Mouse (Mus musculus) NIH3T3 (cell line): ENCODE measurements around the gene Grifin.

ENCODE experiments used
- DNase-seq: peaks from one replicate; pipeline ENCODE4 v3.0.0-alpha.2; 2012; ENCODE audit warnings: low read depth

Grifin gene

GRCm38 (mm10) chr5:140549306-140550047 lies 15.4 kb downstream of the Grifin start:
- no peak for DNase-seq

DNA sequence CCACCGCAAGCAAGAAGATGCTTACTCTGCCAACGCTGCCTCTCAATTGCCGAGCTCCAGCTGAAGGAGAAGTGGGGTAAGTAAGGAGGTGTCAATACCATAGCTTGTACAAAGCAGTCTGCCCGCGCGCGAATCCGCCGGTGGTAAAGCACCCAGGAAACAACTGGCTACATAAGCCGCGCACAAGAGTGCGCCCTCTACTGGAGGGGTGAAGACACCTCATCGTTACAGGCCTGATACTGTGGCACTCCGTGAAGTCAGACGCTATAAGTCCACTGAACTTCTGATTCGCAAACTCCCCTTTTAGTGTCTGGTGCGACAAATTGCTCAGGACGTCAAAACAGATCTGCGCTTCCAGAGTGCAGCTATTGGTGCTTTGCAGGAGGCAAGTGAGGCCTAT lies 18.5 kb downstream of the Grifin start:
- no peak for DNase-seq

GRCm38 (mm10) chr5:140545651-140546050 lies 19.2 kb downstream of the Grifin start:
- DNase-seq, result no peak

DNA sequence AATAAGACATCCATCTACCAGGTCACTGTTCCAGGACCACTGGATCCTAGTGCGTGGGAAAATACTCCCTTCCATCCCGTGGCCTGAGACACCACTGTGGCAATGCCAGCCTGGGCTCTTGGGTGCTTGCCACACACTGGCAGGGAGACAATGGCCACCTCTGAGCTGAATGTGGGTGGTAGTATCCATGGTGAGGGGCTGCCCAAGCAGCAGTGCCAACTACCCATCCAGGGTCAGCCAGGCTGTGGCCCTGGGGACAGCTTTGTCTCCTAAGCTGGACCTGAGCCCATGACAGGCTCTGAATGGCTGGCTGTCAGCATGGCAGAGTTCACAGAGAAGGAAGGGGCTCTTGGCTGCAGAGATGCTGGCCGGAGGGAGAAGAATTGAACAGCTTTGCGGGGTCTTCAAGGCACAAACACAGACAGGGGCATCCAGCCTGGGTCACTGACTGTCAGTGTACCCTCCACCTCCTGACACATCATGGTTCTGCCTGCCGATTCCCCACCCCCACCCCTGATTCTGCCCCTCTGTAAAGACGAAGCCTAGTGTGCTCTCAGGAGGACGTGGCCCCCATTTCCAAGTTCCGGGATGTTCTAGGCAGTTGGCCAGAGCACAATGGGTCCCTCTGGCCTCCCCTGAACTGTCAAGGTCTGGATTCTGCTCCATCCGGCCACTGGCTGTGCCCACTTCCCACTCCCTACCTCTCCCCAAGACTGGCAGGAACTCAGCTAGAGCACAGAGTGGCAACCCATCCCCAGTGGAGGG lies 21.9 kb downstream of the Grifin start:
- DNase-seq, result no peak

GRCm38 (mm10) chr5:140540106-140540505 lies 24.8 kb downstream of the Grifin start:
- DNase-seq, result peak; percentile 87

DNA sequence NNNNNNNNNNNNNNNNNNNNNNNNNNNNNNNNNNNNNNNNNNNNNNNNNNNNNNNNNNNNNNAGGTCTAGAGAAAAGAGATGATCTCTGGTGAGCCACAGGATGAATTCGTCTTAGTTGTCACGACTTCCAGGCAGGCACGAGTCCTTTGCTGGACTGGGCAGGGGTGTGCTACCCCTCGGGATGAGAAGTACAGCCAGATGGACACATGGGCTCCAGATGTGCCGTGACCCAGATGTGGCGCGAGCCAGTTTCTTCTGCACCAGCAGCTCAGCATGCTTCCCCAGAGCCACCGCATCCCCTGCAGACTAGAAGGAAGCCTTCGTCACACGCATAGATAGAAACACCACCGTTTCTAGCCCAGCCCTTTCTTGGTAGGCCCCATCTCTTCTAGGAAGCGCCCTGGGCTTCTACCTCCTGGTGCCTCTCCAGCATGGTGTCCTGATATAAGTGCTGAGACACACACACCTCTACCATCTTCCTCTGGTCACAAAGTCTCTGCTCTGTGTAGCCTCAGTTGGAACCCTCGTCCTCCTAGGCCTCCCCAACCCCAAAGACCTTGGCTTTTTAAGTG lies 26.7 kb downstream of the Grifin start:
- no peak for DNase-seq

DNA sequence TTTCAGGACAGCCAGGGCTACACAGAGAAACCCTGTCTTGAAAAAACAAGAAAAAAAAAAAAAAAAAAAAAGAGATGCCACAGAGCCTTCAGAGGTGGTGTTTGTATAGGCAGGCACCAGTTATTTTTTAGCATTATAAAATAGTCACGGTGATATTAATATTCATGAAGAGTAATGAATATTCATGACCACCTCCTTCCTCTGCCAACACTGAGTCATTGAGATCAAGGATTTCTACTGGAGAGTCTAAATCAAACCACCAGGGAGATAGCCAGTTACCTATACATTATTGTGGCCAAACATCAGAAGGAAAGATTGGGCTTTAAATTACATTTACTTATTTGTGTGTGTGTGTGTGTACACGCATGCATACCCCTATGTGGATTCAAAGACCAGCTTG lies 38.1 kb downstream of the Grifin start:
- DNase-seq, result no peak

GRCm38 (mm10) chr5:140521196-140521595 lies 43.7 kb downstream of the Grifin start:
- DNase-seq, result peak; percentile 50

GRCm38 (mm10) chr5:140517921-140518230 lies 47.0 kb downstream of the Grifin start:
- DNase-seq, result no peak

DNA sequence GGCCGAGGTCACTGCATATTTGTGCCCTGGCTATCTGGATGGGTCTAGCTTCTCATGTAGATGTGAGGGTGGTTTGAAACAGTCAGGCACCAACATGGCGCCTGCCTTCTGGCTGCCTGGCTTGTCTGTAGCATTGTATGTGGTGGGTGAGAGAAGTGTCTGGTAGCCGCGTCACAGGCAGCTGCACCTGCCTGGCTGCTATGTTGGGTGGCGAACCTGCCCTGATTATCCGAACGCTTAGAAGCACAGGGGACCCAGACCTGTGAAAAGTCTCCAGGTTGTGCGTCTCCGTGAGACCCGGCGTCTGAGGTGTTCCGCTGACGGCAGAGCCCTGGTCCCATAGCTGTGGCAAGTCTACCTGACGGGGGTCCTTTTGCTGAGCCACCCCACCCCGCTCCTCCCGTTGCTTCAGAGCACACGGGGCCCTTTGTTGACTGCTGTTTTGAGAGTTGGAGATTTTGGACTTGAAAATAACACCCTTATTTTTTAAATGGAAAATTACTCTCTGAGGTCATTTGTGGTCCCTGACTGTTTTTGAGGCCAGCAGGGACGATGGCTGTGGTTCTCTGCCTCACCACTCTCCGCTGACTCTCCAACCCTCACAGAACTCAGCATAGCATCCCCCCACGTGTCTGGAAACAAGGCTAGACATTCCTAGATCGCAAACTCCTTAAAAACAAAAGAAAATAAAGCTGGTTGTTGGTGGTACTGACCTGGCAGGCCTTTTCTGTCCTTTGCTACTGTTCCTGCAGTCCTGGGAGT lies 47.5 kb downstream of the Grifin start:
- DNase-seq, result no peak

- DNase-seq, result peak; percentile 90
Measured at GRCm38 (mm10) chr5:140514799-140515486, 49.9 kb downstream of the Grifin start.

- no peak for DNase-seq
Measured at GRCm38 (mm10) chr5:140513921-140514320, 51.0 kb downstream of the Grifin start.
